Mouse (Mus musculus): ENCODE results near the gene Bmpr2. TPM values are rescaled to one million over a fixed set of nuclear protein-coding genes. Genes with fewer than 3 reads are reported as not detected.

The Bmpr2 gene
- polyA plus RNA-seq, 1 experiment = 3.7 TPM

- H3K79me2 ChIP-seq (ENCODE audit: control insufficient read depth, insufficient read depth) = no peaks in the 10 kb centered on the region
- H3K4me3 ChIP-seq (ENCODE audit: insufficient read depth, poor library complexity, severe bottlenecking) = no peak overlapping the region
- no peaks in the 10 kb centered on the region for H3K79me3 ChIP-seq (ENCODE audit: low read depth)
Observed at GRCm38 (mm10) chr1:59830194-59830593, 67.0 kb downstream of the Bmpr2 start.

GRCm38 (mm10) chr1:59833723-59834122, 70.5 kb downstream of the Bmpr2 start:
- TF ChIP-seq CTCF (IDR thresholded peaks at IDR 0.05; ENCODE audit: control insufficient read depth, insufficient read depth, insufficient read length) = no peak
- no peak for TF ChIP-seq USF1 (IDR thresholded peaks at IDR 0.05; ENCODE audit: low read depth)
- no peak overlapping the region for H3K4me3 ChIP-seq (ENCODE audit: insufficient read depth, poor library complexity, severe bottlenecking)
- peaks cover 1% of the 10 kb centered on the region for H3K79me3 ChIP-seq (ENCODE audit: low read depth)
- no peaks in the 10 kb centered on the region for H3K27me3 ChIP-seq (ENCODE audit: control insufficient read depth, insufficient read depth, insufficient read length)
- H3ac ChIP-seq (ENCODE audit: control insufficient read depth, insufficient read length, low read depth) = no peak overlapping the region
- no peaks in the 10 kb centered on the region for H3K36me3 ChIP-seq (ENCODE audit: control insufficient read depth, insufficient read depth)
- peaks cover 5% of the 10 kb centered on the region for H3K79me2 ChIP-seq (ENCODE audit: control insufficient read depth, insufficient read depth)

More at GRCm38 (mm10) chr1:59830194-59830593, 67.0 kb downstream of the Bmpr2 start:
- TF ChIP-seq CEBPB (IDR thresholded peaks at IDR 0.05; ENCODE audit: low read depth) (no peak), CTCF (IDR thresholded peaks at IDR 0.05; ENCODE audit: control insufficient read depth, insufficient read depth, insufficient read length) (no peak), MYOD1 (IDR thresholded peaks at IDR 0.05; ENCODE audit: control insufficient read depth, insufficient read length, low read depth) (no peak)
- no peaks in the 10 kb centered on the region for H3K36me3 ChIP-seq (ENCODE audit: control insufficient read depth, insufficient read depth)
- no peak overlapping the region for H3ac ChIP-seq (ENCODE audit: control insufficient read depth, insufficient read length, low read depth)
- no peaks in the 10 kb centered on the region for H3K27me3 ChIP-seq (ENCODE audit: control insufficient read depth, insufficient read depth, insufficient read length)

- Histone ChIP-seq H3K36me3 (ENCODE audit: control insufficient read depth, insufficient read depth) (peaks cover 49% of the 10 kb centered on the region), H3ac (ENCODE audit: control insufficient read depth, insufficient read length, low read depth) (no peak overlapping the region), H3K79me2 (ENCODE audit: control insufficient read depth, insufficient read depth) (no peaks in the 10 kb centered on the region), H3K4me3 (ENCODE audit: insufficient read depth, poor library complexity, severe bottlenecking) (no peak overlapping the region), H3K27me3 (ENCODE audit: control insufficient read depth, insufficient read depth, insufficient read length) (no peaks in the 10 kb centered on the region), H3K79me3 (ENCODE audit: low read depth) (no peaks in the 10 kb centered on the region)
- TF ChIP-seq MYOG (IDR thresholded peaks at IDR 0.05; ENCODE audit: control insufficient read depth, extremely low read depth, insufficient read length) = no peak
Observed at GRCm38 (mm10) chr1:59848327-59848726, 85.1 kb downstream of the Bmpr2 start.

GRCm38 (mm10) chr1:59859046-59859445, 95.8 kb downstream of the Bmpr2 start:
- H3K79me3 ChIP-seq (ENCODE audit: low read depth) = no peaks in the 10 kb centered on the region
- no peak overlapping the region for H3ac ChIP-seq (ENCODE audit: control insufficient read depth, insufficient read length, low read depth)
- H3K27me3 ChIP-seq (ENCODE audit: control insufficient read depth, insufficient read depth, insufficient read length) = no peaks in the 10 kb centered on the region
- no peak overlapping the region for H3K4me3 ChIP-seq (ENCODE audit: insufficient read depth, poor library complexity, severe bottlenecking)
- TF ChIP-seq CTCF (IDR thresholded peaks at IDR 0.05; ENCODE audit: control insufficient read depth, insufficient read depth, insufficient read length) = no peak
- no peak for TF ChIP-seq USF1 (IDR thresholded peaks at IDR 0.05; ENCODE audit: low read depth)
- TF ChIP-seq FOSL1 (IDR thresholded peaks at IDR 0.05; ENCODE audit: insufficient read depth, low read length, poor library complexity, severe bottlenecking) = no peak
- no peak for TF ChIP-seq CEBPB (IDR thresholded peaks at IDR 0.05; ENCODE audit: low read depth)
- no peak for TF ChIP-seq MYOD1 (IDR thresholded peaks at IDR 0.05; ENCODE audit: control insufficient read depth, insufficient read length, low read depth)
- no peak for TF ChIP-seq MYOG (IDR thresholded peaks at IDR 0.05; ENCODE audit: control insufficient read depth, extremely low read depth, insufficient read length)
- TF ChIP-seq MAX (IDR thresholded peaks at IDR 0.05) = no peak
- H3K36me3 ChIP-seq (ENCODE audit: control insufficient read depth, insufficient read depth) = peaks cover 33% of the 10 kb centered on the region
- no peaks in the 10 kb centered on the region for H3K79me2 ChIP-seq (ENCODE audit: control insufficient read depth, insufficient read depth)

GRCm38 (mm10) chr1:59862144-59862543, 98.9 kb downstream of the Bmpr2 start:
- no peaks in the 10 kb centered on the region for H3K27me3 ChIP-seq (ENCODE audit: control insufficient read depth, insufficient read depth, insufficient read length)
- peaks cover 37% of the 10 kb centered on the region for H3K36me3 ChIP-seq (ENCODE audit: control insufficient read depth, insufficient read depth)
- no peak for TF ChIP-seq MAX (IDR thresholded peaks at IDR 0.05)
- TF ChIP-seq USF1 (IDR thresholded peaks at IDR 0.05; ENCODE audit: low read depth) = no peak
- no peak for TF ChIP-seq FOSL1 (IDR thresholded peaks at IDR 0.05; ENCODE audit: insufficient read depth, low read length, poor library complexity, severe bottlenecking)
- no peak for TF ChIP-seq MYOG (IDR thresholded peaks at IDR 0.05; ENCODE audit: control insufficient read depth, extremely low read depth, insufficient read length)
- no peak for TF ChIP-seq CEBPB (IDR thresholded peaks at IDR 0.05; ENCODE audit: low read depth)
- no peak for TF ChIP-seq CTCF (IDR thresholded peaks at IDR 0.05; ENCODE audit: control insufficient read depth, insufficient read depth, insufficient read length)
- TF ChIP-seq MYOD1 (IDR thresholded peaks at IDR 0.05; ENCODE audit: control insufficient read depth, insufficient read length, low read depth) = no peak
- no peak overlapping the region for H3ac ChIP-seq (ENCODE audit: control insufficient read depth, insufficient read length, low read depth)
- no peak overlapping the region for H3K4me3 ChIP-seq (ENCODE audit: insufficient read depth, poor library complexity, severe bottlenecking)
- no peaks in the 10 kb centered on the region for H3K79me3 ChIP-seq (ENCODE audit: low read depth)
- H3K79me2 ChIP-seq (ENCODE audit: control insufficient read depth, insufficient read depth) = no peaks in the 10 kb centered on the region

- H3K4me3 ChIP-seq (ENCODE audit: insufficient read depth, poor library complexity, severe bottlenecking) = no peak overlapping the region
- peaks cover 35% of the 10 kb centered on the region for H3K36me3 ChIP-seq (ENCODE audit: control insufficient read depth, insufficient read depth)
- H3K27me3 ChIP-seq (ENCODE audit: control insufficient read depth, insufficient read depth, insufficient read length) = no peaks in the 10 kb centered on the region
- no peaks in the 10 kb centered on the region for H3K79me2 ChIP-seq (ENCODE audit: control insufficient read depth, insufficient read depth)
- TF ChIP-seq CTCF (IDR thresholded peaks at IDR 0.05; ENCODE audit: control insufficient read depth, insufficient read depth, insufficient read length) = no peak
- TF ChIP-seq MYOD1 (IDR thresholded peaks at IDR 0.05; ENCODE audit: control insufficient read depth, insufficient read length, low read depth) = no peak
- no peak for TF ChIP-seq USF1 (IDR thresholded peaks at IDR 0.05; ENCODE audit: low read depth)
- no peak for TF ChIP-seq MAX (IDR thresholded peaks at IDR 0.05)
- no peak for TF ChIP-seq CEBPB (IDR thresholded peaks at IDR 0.05; ENCODE audit: low read depth)
- no peak for TF ChIP-seq MYOG (IDR thresholded peaks at IDR 0.05; ENCODE audit: control insufficient read depth, extremely low read depth, insufficient read length)
- TF ChIP-seq FOSL1 (IDR thresholded peaks at IDR 0.05; ENCODE audit: insufficient read depth, low read length, poor library complexity, severe bottlenecking) = no peak
- H3ac ChIP-seq (ENCODE audit: control insufficient read depth, insufficient read length, low read depth) = no peak overlapping the region
- H3K79me3 ChIP-seq (ENCODE audit: low read depth) = no peaks in the 10 kb centered on the region
Observed at GRCm38 (mm10) chr1:59868041-59868440, 104.8 kb downstream of the Bmpr2 start.
